Mouse (Mus musculus): Measurements from ENCODE around the gene Cyb5r2.

The Cyb5r2 gene

DNA sequence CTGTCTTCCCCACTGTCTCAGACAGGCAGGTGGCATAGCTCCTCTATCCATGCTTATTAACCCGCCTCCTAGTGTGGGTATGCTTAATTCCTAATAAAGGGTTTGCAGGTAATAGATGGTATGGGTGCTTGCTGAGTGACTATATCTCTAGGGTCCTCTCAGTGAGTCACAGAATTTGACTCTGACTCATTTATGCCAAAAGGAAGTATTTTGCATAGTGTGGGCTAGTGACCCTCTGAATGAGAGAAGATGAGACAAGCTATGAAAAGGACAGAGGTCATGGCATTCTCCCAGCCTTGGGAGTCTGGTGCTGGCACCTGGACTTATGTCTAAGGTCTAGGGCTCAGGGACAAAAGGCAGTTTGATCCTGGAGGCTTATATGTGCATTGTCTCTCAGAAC lies 37.1 kb downstream of the Cyb5r2 start:
- no peak for DNase-seq

DNA sequence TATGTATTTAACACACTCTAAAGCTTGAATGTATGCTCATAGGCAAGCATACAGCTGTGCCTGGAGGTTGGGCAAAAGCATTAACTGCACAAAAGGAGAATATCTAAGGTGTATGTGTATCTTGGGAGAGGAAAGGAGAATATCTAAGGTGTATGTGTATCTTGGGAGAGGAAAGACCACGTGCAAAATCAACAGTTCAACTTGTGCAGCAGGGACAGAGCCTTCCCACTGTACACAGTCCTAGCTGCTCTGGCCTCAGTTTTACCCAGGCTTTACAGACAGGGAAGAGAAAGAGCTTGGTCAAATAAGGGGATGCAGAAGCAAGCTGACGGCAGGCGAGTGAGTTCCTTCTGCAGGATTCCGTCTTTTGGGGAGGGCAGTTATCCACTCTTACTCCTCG lies 43.8 kb downstream of the Cyb5r2 start:
- no peak for DNase-seq

DNA sequence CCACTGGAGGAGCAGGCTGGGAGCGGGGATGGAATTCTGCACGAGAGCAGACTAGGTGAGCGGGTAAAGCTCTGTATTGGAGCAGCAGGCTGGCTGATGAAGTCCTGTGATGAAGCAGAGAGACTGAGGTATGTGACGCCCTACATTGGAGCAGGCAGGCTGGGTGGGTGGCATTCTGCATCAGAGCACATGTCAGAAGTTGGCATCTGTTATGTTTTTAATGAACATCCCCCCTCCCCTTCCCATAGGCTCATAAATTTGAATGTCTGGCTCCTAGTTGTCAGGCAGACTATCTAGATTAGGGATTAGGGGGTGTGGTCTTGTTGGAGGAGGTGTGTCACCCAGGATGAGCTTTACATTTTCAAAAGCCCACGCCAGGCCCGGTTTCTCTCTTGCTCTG lies 45.1 kb downstream of the Cyb5r2 start:
- DNase-seq = no peak

DNA sequence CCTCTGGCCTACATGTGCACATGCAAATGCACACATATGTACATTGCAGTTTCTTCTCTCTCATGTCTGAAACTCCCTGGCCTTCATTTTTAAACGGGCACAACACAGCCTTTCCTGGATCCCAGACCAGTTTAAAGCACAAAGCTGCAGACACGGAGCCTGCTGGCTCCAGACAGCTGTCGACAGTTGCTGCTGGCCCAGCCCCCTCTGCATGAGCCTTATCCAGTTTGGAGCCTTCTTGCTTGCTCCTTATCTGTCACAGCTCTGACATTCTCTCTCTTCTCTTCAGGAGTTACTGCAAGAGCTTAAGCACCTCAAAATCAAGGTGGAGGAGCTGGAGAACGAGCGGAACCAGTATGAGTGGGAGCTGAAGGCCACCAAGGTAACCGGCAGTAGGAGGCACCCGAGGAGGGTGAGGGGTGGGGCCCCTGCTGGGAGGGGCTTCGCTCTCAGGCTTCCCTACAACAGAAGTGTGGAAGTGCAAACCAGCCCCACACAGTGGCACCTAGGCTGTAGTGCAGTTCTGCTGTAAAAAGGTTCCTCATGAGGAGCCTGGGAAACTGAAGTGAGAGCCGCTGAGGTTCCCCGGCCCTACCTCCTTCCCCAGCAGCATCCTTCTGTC lies 49.2 kb downstream of the Cyb5r2 start:
- peak; percentile 94 for DNase-seq

DNA sequence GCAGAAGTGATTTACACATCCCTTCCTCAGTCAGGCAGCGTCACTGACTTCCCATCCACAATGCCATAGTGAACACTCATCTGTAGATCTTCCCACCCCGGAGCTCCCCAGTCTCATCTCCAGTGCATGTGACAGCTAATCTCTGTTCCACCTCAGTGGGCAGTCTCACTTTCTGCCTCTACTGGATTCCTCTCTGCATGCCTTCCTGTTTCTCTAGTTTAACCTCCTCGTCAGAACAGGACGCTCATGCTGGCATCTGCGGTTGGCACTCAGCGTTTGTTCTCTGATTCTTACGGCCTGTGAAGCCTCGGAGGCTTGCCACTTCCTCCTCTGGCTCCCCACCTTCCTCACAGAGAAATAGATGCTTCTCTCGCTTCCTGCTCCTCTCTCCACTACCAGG lies 50.2 kb downstream of the Cyb5r2 start:
- peak; percentile 86 for DNase-seq

DNA sequence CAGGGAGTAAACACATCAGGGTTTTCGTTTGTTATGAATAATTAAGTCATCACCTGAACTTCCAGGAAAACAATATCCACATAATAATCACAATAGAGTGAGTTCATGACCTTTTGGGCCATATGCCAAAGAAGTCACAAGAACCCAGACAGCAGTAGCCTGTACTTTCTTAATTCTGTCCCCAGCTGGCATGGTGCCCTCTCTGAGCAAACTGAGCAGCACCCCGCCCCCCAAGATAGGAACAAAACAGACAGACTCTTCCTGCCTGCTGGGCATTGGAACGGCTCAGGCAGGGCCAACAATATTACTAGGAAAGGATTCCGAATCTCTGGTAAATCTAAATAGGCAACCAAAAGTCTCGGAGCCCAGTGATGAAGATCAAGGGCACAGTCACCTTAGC lies 51.9 kb downstream of the Cyb5r2 start:
- no peak for DNase-seq

DNA sequence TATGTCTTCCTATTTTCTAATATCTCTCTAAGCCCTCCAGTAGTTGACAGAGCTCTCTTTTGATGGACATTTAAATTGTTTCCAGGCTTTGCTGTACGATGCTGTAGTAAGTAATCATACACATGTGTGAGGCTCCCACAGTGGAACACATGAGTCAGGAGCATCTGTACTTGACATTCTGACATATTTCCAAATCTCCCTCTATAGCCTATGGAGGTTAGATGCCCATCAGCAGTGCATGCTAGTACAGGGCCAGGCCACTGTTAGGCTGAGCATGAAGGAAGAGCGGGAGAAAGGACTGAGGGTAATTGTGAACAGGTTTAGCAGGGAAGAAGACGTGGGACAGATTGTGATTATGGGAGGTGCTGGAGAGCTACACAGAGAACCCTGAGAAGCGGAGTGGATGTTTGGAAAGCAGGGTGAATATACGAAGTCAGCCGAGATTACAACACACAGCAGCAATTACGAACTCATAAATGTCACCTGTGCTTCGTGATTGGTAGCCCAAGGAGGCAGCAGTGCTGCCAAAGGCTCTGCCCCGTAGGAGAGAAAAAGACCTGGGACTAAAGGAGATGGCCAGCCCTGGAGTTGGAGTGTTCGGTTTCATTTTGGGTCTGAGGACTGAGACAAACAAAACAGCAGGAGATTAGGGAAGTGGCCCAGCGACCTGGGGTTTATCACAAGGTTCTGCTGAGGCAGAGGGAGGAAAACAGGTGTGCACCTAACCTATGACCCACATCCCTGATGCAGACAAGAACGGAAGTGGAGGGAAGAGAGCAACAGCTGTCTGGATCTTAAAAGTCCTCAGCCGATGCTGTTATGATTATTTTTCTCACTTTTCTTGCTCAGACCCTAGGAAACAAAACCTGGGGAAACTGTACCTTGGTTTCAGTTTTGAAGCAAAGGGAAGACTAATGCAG lies 55.1 kb downstream of the Cyb5r2 start:
- DNase-seq = peak; percentile 68

DNA sequence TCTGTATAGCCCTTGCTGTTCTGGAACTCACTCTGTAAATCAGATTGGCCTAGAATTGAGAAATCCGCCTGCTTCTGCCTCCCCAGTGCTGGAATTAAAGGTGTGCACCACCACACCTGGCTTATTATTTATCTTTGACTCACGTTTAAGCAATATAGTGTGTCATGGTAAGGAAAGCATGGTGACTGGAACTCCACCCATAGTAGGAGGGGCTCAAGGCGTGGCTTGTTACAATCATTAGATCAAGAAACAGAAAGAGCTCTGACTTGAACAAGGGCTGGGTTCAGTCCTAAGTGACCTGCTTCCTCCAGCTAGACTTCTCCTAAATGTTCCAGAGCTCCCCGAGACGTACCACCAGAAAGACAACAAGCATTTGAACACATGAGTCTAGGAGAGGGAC lies 57.2 kb downstream of the Cyb5r2 start:
- no peak for DNase-seq

DNA sequence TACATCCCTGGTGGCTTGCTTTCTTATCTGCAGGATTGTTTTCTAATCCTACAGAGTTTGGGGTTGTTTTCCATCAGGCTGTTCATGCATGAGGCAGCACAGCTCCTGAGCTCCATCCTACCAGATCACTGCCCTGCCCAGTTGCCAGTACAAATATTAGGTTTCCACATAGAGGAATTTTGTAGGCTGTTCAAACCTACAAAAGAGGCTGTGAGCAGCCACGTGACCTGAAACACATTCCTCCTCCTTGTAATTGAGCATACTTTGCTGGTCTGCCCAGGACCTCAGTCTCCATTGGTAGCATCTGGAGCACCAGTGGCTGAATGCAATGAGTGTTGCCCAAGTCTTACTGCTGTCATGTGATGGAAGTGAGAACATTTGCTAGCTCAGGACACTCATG lies 57.9 kb downstream of the Cyb5r2 start:
- DNase-seq = no peak
